Mouse (Mus musculus) left cerebral cortex, adult 9 months (tissue): ENCODE data around the gene Hectd1.

Experiments
- DNase-seq, 2 experiments: peaks; one replicate each; pipeline ENCODE4 v3.0.0; 2022; ENCODE audit warnings: low spot score in 2 of 2

Gene Hectd1

GRCm38 (mm10) chr12:51843576-51844520 is 14.5 kb upstream of the Hectd1 start:
- DNase-seq, result no peak

GRCm38 (mm10) chr12:51842081-51842864 is 12.9 kb upstream of the Hectd1 start:
- DNase-seq, result no peak

GRCm38 (mm10) chr12:51839856-51840255 is 10.5 kb upstream of the Hectd1 start:
- DNase-seq, result no peak

- DNase-seq, result no peak
These were observed 5.9 kb upstream of the Hectd1 start for GRCm38 (mm10) chr12:51835219-51835618.

- no peak for DNase-seq
These were observed 2.6 kb upstream of the Hectd1 start for GRCm38 (mm10) chr12:51831931-51832330.

- DNase-seq, result no peak
These were observed 2.0 kb upstream of the Hectd1 start for GRCm38 (mm10) chr12:51831296-51831695.

GRCm38 (mm10) chr12:51830671-51831070 is 1.3 kb upstream of the Hectd1 start:
- DNase-seq, result no peak

GRCm38 (mm10) chr12:51830077-51830402 is 704 bp upstream of the Hectd1 start:
- DNase-seq, result no peak

GRCm38 (mm10) chr12:51828716-51829289 is 533 bp downstream of the Hectd1 start:
- peak; percentile 13 to 14 for DNase-seq

- DNase-seq, result no peak
These were observed 1.2 kb downstream of the Hectd1 start for GRCm38 (mm10) chr12:51827958-51828650.

GRCm38 (mm10) chr12:51825338-51825737 is 4.0 kb downstream of the Hectd1 start:
- DNase-seq, result no peak

- DNase-seq, result no peak
These were observed 6.0 kb downstream of the Hectd1 start for GRCm38 (mm10) chr12:51823311-51823710.

- DNase-seq, result no peak
These were observed 6.5 kb downstream of the Hectd1 start for GRCm38 (mm10) chr12:51822861-51823260.

- no peak for DNase-seq
These were observed 7.1 kb downstream of the Hectd1 start for GRCm38 (mm10) chr12:51822236-51822635.

- DNase-seq, result no peak
These were observed 8.1 kb downstream of the Hectd1 start for GRCm38 (mm10) chr12:51821256-51821655.

GRCm38 (mm10) chr12:51819951-51820498 is 9.3 kb downstream of the Hectd1 start:
- no peak for DNase-seq

- DNase-seq, result no peak
These were observed 11.3 kb downstream of the Hectd1 start for GRCm38 (mm10) chr12:51817815-51818613.

GRCm38 (mm10) chr12:51811388-51812140 is 17.8 kb downstream of the Hectd1 start:
- DNase-seq, result no peak

GRCm38 (mm10) chr12:51810564-51810963 is 18.8 kb downstream of the Hectd1 start:
- DNase-seq, result no peak

- DNase-seq, result no peak
These were observed 44.5 kb downstream of the Hectd1 start for GRCm38 (mm10) chr12:51784842-51785241.
